Mouse (Mus musculus) MEL (cell line): ENCODE data around the gene Atp8b4. TPM values are rescaled to one million over a fixed set of nuclear protein-coding genes. Genes with fewer than 3 reads are reported as not detected.

Source experiments
- DNase-seq: peaks from one replicate; pipeline ENCODE4 v3.0.0; 2011; ENCODE audit warnings: low read depth, low spot score
- H3K27ac ChIP-seq: 2 replicates; pipeline ENCODE4 v1.5.1; 2012; ENCODE audit warnings: low read depth, mild to moderate bottlenecking, control low read depth, low read length, moderate library complexity; ENCODE audit not compliant: control insufficient read depth
- H3K27me3 ChIP-seq, 2 experiments: fragments of 150-350 bp in 1 of 2; sonication (generic) in 1 of 2; 2 replicates each; pipeline ENCODE4 v1.6.1; 2012; ENCODE audit warnings: low read length in 2 of 2, mild to moderate bottlenecking in 2 of 2, improper control_type of control experiment in 1 of 2, moderate library complexity in 1 of 2; ENCODE audit not compliant: insufficient read depth in 2 of 2, control insufficient read depth in 1 of 2
- H3K36me3 ChIP-seq, 2 experiments: 2 replicates each; pipeline ENCODE4 v1.6.1; 2012 to 2014; ENCODE audit warnings: low read length in 2 of 2, improper control_type of control experiment in 1 of 2, inconsistent platforms in 1 of 2, mild to moderate bottlenecking in 1 of 2; ENCODE audit not compliant: insufficient read depth in 2 of 2, control insufficient read depth in 1 of 2
- H3K4me1 ChIP-seq, 2 experiments: fragments of 150-350 bp in 1 of 2; sonication (generic) in 1 of 2; 2 replicates each; pipeline ENCODE4 v1.6.1; 2012; ENCODE audit warnings: low read length in 2 of 2, improper control_type of control experiment in 1 of 2, mild to moderate bottlenecking in 1 of 2; ENCODE audit not compliant: insufficient read depth in 2 of 2, control insufficient read depth in 1 of 2
- H3K4me3 ChIP-seq, 2 experiments: fragments of 150-350 bp in 1 of 2; sonication (generic) in 1 of 2; 2 replicates each; pipeline ENCODE4 v1.5.1; 2012; ENCODE audit warnings: low read depth in 2 of 2, low read length in 2 of 2, mild to moderate bottlenecking in 2 of 2, moderate library complexity in 2 of 2, control low read depth in 1 of 2, improper control_type of control experiment in 1 of 2; ENCODE audit not compliant: control insufficient read depth in 1 of 2, insufficient read depth in 1 of 2
- H3K79me2 ChIP-seq: 2 replicates; pipeline ENCODE4 v1.6.1; 2012; ENCODE audit warnings: mild to moderate bottlenecking, low read length, moderate library complexity; ENCODE audit not compliant: control insufficient read depth, poor library complexity, insufficient read depth
- H3K9ac ChIP-seq: 2 replicates; pipeline ENCODE4 v1.6.1; 2012; ENCODE audit warnings: low read depth, mild to moderate bottlenecking, control low read depth, low read length, moderate library complexity; ENCODE audit not compliant: control insufficient read depth, poor library complexity, severe bottlenecking
- H3K9me3 ChIP-seq: fragments of 150-350 bp; sonication (generic); replicated peaks from 2 replicates; pipeline ENCODE4 v1.6.1; 2012; ENCODE audit warnings: mild to moderate bottlenecking, low read length, improper control_type of control experiment, moderate library complexity; ENCODE audit not compliant: insufficient read depth
- CTCF ChIP-seq, 3 experiments: IDR thresholded peaks in 2 of 3; conservative IDR thresholded peaks in 1 of 3; 2 replicates each; pipeline ENCODE4 v1.5.1; 2011 to 2012; ENCODE audit warnings: low read length in 3 of 3, low read depth in 2 of 3, mild to moderate bottlenecking in 2 of 3, improper control_type of control experiment in 1 of 3, inconsistent platforms in 1 of 3, mixed read lengths in 1 of 3, moderate library complexity in 1 of 3; ENCODE audit not compliant: control insufficient read depth in 1 of 3, insufficient read depth in 1 of 3, poor library complexity in 1 of 3, severe bottlenecking in 1 of 3
- E2F4 ChIP-seq: IDR thresholded peaks from 2 replicates; pipeline ENCODE4 v1.6.1; 2011; ENCODE audit warnings: low read depth, low read length, improper control_type of control experiment, borderline replicate concordance
- ELF1 ChIP-seq: IDR thresholded peaks from 2 replicates; pipeline ENCODE4 v1.6.1; 2014; ENCODE audit warnings: low read depth, mild to moderate bottlenecking, inconsistent platforms, low read length, improper control_type of control experiment, moderate library complexity
- EP300 ChIP-seq, 2 experiments: IDR thresholded peaks; 2 replicates each; pipeline ENCODE4 v1.6.1; 2011; ENCODE audit warnings: improper control_type of control experiment in 2 of 2, low read length in 2 of 2, low read depth in 1 of 2, mild to moderate bottlenecking in 1 of 2
- GABPA ChIP-seq: IDR thresholded peaks from 2 replicates; pipeline ENCODE4 v1.6.1; 2012; ENCODE audit warnings: low read depth, mild to moderate bottlenecking, inconsistent platforms, low read length, improper control_type of control experiment, moderate library complexity
- HCFC1 ChIP-seq: IDR thresholded peaks from 2 replicates; pipeline ENCODE4 v1.6.1; 2012; ENCODE audit warnings: low read depth, mild to moderate bottlenecking, inconsistent platforms, low read length, improper control_type of control experiment, moderate library complexity
- JUND ChIP-seq: IDR thresholded peaks from 2 replicates; pipeline ENCODE4 v1.6.1; 2011; ENCODE audit warnings: low read depth, mild to moderate bottlenecking, improper control_type of control experiment, low read length
- KAT2A ChIP-seq: conservative IDR thresholded peaks from 2 replicates; pipeline ENCODE4 v1.6.1; 2012; ENCODE audit warnings: low read depth, low read length, improper control_type of control experiment, inconsistent platforms
- MXI1 ChIP-seq: IDR thresholded peaks from 2 replicates; pipeline ENCODE4 v1.6.1; 2011; ENCODE audit warnings: mild to moderate bottlenecking, low read depth, low read length, improper control_type of control experiment
- MYB ChIP-seq: IDR thresholded peaks from 2 replicates; pipeline ENCODE4 v1.6.1; 2011; ENCODE audit warnings: mild to moderate bottlenecking, low read depth, low read length, improper control_type of control experiment
- MYC ChIP-seq: IDR thresholded peaks from 2 replicates; pipeline ENCODE4 v1.6.1; 2011; ENCODE audit warnings: low read depth, mild to moderate bottlenecking, low read length, improper control_type of control experiment, moderate library complexity
- NELFE ChIP-seq: IDR thresholded peaks from 2 replicates; pipeline ENCODE4 v1.6.1; 2011; ENCODE audit warnings: low read depth, low read length, improper control_type of control experiment
- NRF1 ChIP-seq: IDR thresholded peaks from 2 replicates; pipeline ENCODE4 v1.6.1; 2014; ENCODE audit warnings: low read depth, mild to moderate bottlenecking, inconsistent platforms, low read length, improper control_type of control experiment, moderate library complexity; ENCODE audit not compliant: poor library complexity, insufficient read depth, severe bottlenecking
- POLR2A ChIP-seq, 2 experiments: IDR thresholded peaks; 2 replicates each; pipeline ENCODE4 v1.6.1; 2011 to 2012; ENCODE audit warnings: low read length in 2 of 2, mild to moderate bottlenecking in 2 of 2, control low read depth in 1 of 2, improper control_type of control experiment in 1 of 2, low read depth in 1 of 2, moderate library complexity in 1 of 2; ENCODE audit not compliant: control insufficient read depth in 1 of 2, insufficient read depth in 1 of 2, poor library complexity in 1 of 2
- POLR2AphosphoS2 ChIP-seq: IDR thresholded peaks from 2 replicates; pipeline ENCODE4 v1.6.1; 2011; ENCODE audit warnings: low read length, improper control_type of control experiment
- SMC3 ChIP-seq: IDR thresholded peaks from 2 replicates; pipeline ENCODE4 v1.6.1; 2011; ENCODE audit warnings: low read depth, low read length, improper control_type of control experiment
- TAL1 ChIP-seq: IDR thresholded peaks from 2 replicates; pipeline ENCODE4 v1.6.1; 2012; ENCODE audit warnings: mild to moderate bottlenecking, inconsistent platforms, low read length, moderate library complexity, mixed read lengths
- TCF12 ChIP-seq: IDR thresholded peaks from 2 replicates; pipeline ENCODE4 v1.6.1; 2014; ENCODE audit warnings: low read depth, mild to moderate bottlenecking, inconsistent platforms, low read length, improper control_type of control experiment, moderate library complexity
- ZC3H11A ChIP-seq: IDR thresholded peaks from 2 replicates; pipeline ENCODE4 v1.6.1; 2012; ENCODE audit warnings: low read depth, mild to moderate bottlenecking, inconsistent platforms, low read length, improper control_type of control experiment
- ZMIZ1 ChIP-seq: IDR thresholded peaks from 2 replicates; pipeline ENCODE4 v1.6.1; 2012; ENCODE audit warnings: low read depth, mild to moderate bottlenecking, inconsistent platforms, low read length, improper control_type of control experiment, moderate library complexity
- ZNF384 ChIP-seq: IDR thresholded peaks from 2 replicates; pipeline ENCODE4 v1.6.1; 2012; ENCODE audit warnings: low read depth, mild to moderate bottlenecking, inconsistent platforms, low read length, improper control_type of control experiment
- polyA plus RNA-seq, 2 experiments: library from polyadenylated mRNA; stranded (reverse) in 1 of 2; unstranded in 1 of 2; fragments of >175 nt in 1 of 2; fragments of >200 nt in 1 of 2; gene quantifications; 2 replicates each; pipeline versions ENCODE4 v1.2.1 to v1.2.4; 2012; ENCODE audit warnings: low replicate concordance in 2 of 2, low read depth in 1 of 2; ENCODE audit not compliant: insufficient read length in 2 of 2, insufficient read depth in 1 of 2, missing spikeins in 1 of 2
- total RNA-seq: library from RNA; depleted of rRNA; stranded (reverse); fragments of 300-350 nt; gene quantifications from 2 replicates; pipeline ENCODE4 v1.2.3, GENCODE M21; 2012

Gene Atp8b4
- total and polyA plus RNA-seq, 3 experiments = not detected

DNA sequence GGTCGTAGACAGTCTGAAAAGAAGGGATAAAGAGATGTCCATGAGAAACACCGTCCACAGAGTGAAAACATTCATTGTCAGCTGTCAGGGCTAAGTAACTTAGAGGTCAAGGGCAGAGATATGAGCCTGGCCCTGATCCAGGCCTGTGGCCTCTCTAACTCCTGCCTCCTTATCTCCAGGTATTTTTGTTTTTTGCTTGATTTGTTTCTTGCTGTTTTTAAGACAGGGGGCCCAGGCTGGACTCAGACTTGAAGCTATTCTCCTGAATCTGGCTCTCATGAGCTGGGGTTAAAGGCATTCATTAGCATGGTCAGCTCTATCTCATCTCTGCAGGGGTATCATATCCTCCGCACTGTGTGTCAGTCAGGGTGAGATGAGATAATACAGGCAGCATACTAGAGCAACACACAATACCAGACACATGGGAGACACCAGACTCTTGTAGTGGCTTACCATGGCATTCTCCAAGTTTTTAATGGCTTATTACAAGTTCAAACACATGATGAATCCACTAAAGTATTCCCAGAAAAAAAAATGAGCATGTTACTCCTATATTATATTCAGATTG is 157.4 kb downstream of the Atp8b4 start:
- Histone ChIP-seq H3K27me3 (no peaks in the 10 kb centered on the region), H3K9ac (no peak overlapping the region), H3K9me3 (no peaks in the 10 kb centered on the region), H3K36me3 (no peaks in the 10 kb centered on the region), H3K4me3 (no peak overlapping the region), H3K4me1 (no peaks in the 10 kb centered on the region), H3K27ac (no peak overlapping the region), H3K79me2 (no peaks in the 10 kb centered on the region)
- TF ChIP-seq GABPA = no peak
- no peak for TF ChIP-seq TCF12
- no peak for TF ChIP-seq MXI1
- no peak for TF ChIP-seq JUND
- no peak for TF ChIP-seq MYB
- TF ChIP-seq E2F4 = no peak
- TF ChIP-seq NELFE = no peak
- no peak for TF ChIP-seq ZC3H11A
- TF ChIP-seq NRF1 = no peak
- TF ChIP-seq SMC3 = no peak
- TF ChIP-seq KAT2A = no peak
- DNase-seq = no peak

DNA sequence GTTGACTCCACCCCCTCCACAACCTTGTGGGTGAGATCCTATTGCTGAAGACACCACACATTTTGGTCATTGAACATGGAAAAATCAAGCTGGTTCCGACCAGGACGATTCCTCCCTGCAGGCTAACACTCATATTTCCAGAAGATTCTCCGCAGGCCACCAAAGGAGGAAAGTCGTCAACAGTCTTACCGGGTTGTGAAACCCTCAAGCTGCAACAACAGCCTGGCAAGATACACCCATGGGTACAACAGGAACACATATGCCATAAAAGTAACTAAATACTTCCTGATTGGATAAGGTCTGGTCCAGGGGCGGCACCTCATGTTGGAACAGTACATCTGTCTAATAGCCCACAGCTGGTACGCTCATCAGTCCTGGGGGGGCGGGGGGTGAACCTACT is 159.0 kb downstream of the Atp8b4 start:
- Histone ChIP-seq H3K27me3 (no peaks in the 10 kb centered on the region), H3K27ac (no peak overlapping the region), H3K9me3 (no peaks in the 10 kb centered on the region), H3K4me3 (no peak overlapping the region), H3K4me1 (no peaks in the 10 kb centered on the region), H3K79me2 (no peaks in the 10 kb centered on the region), H3K9ac (no peak overlapping the region), H3K36me3 (no peaks in the 10 kb centered on the region)
- DNase-seq = no peak
- no peak for TF ChIP-seq HCFC1
- TF ChIP-seq CTCF (IDR thresholded peaks at IDR 0.05 in 2 of 3, conservative IDR thresholded peaks at IDR 0.05 in 1 of 3; ENCODE audit: control insufficient read depth in 1 of 3, insufficient read depth in 1 of 3, low read depth in 2 of 3, low read length in 3 of 3, poor library complexity in 1 of 3, severe bottlenecking in 1 of 3) = no peak
- TF ChIP-seq MYB = no peak
- no peak for TF ChIP-seq TAL1
- no peak for TF ChIP-seq NELFE
- no peak for TF ChIP-seq ZNF384
- no peak for TF ChIP-seq MXI1
- TF ChIP-seq MYC = no peak
- no peak for TF ChIP-seq ZMIZ1
- no peak for TF ChIP-seq ZC3H11A
- TF ChIP-seq TCF12 = no peak
- no peak for TF ChIP-seq E2F4
- no peak for TF ChIP-seq ELF1
- TF ChIP-seq POLR2A (IDR thresholded peaks at IDR 0.05; ENCODE audit: control insufficient read depth in 1 of 2, insufficient read depth in 1 of 2, low read depth in 1 of 2, low read length in 2 of 2, poor library complexity in 1 of 2) = no peak
- TF ChIP-seq EP300 (IDR thresholded peaks at IDR 0.05; ENCODE audit: low read depth in 1 of 2, low read length in 2 of 2) = no peak
- no peak for TF ChIP-seq POLR2AphosphoS2
